Mouse (Mus musculus) liver, embryonic 16.5 days (tissue): Measurements from ENCODE around the gene Mylk3. TPM values are rescaled to one million over a fixed set of nuclear protein-coding genes. Genes with fewer than 3 reads are reported as not detected.

ENCODE experiments used
- ATAC-seq: fragments of 200-750 bp; cut with Nextera tagmentation; 2 replicates; pipeline ENCODE4 v1.8.0; 2017; ENCODE audit warnings: low read depth, mild to moderate bottlenecking, moderate number of reproducible peaks, moderate library complexity
- H3K27ac ChIP-seq: fragments of 300-500 bp; sonication (generic); 2 replicates; pipeline ENCODE4 v1.5.1; 2014; ENCODE audit warnings: mild to moderate bottlenecking, low read length
- H3K27me3 ChIP-seq: fragments of 300-500 bp; sonication (generic); 2 replicates; pipeline ENCODE4 v1.6.1; 2014; ENCODE audit warnings: low read depth, low read length, mixed read lengths; ENCODE audit not compliant: control insufficient read depth, insufficient read depth
- H3K36me3 ChIP-seq: fragments of 300-500 bp; sonication (generic); 2 replicates; pipeline ENCODE4 v1.6.1; 2014; ENCODE audit warnings: mild to moderate bottlenecking; ENCODE audit not compliant: control insufficient read depth, insufficient read depth
- H3K4me1 ChIP-seq: fragments of 300-500 bp; sonication (generic); 2 replicates; pipeline ENCODE4 v1.6.1; 2014; ENCODE audit warnings: low read depth, low read length, mixed read lengths; ENCODE audit not compliant: control insufficient read depth
- H3K4me2 ChIP-seq: fragments of 300-500 bp; sonication (generic); 2 replicates; pipeline ENCODE4 v1.6.1; 2014; ENCODE audit warnings: low read depth, low read length, mixed read lengths
- H3K4me3 ChIP-seq: fragments of 300-500 bp; sonication (generic); 2 replicates; pipeline ENCODE4 v1.5.1; 2014; ENCODE audit warnings: low read depth, mild to moderate bottlenecking, low read length
- H3K9ac ChIP-seq: fragments of 300-500 bp; sonication (generic); 2 replicates; pipeline ENCODE4 v1.6.1; 2014; ENCODE audit warnings: low read depth, low read length
- H3K9me3 ChIP-seq: fragments of 300-500 bp; sonication (generic); replicated peaks from 2 replicates; pipeline ENCODE4 v1.6.1; 2016; ENCODE audit warnings: low read length; ENCODE audit not compliant: control insufficient read depth
- WGBS: fragments of 180-500 bp; shearing (Covaris S2); extraction: QIAGEN DNeasy Blood & Tissue Kit; methylation state at CpG from one replicate; pipeline ENCODE4 v1.1.7; 2014; ENCODE audit not compliant: insufficient replicate concordance; 5-methylcytosine and 5-hydroxymethylcytosine counted together
- polyA plus RNA-seq: library from polyadenylated mRNA; unstranded; fragments of >200 nt; fragmentation: Nextera tagmentation; extraction: Ambion mirVana; gene quantifications from 2 replicates; pipeline ENCODE4 v1.2.1, GENCODE M21; 2015

Mylk3 gene
- polyA plus RNA-seq, 1 experiment from 2014 or later, result 66.3 TPM

- Histone ChIP-seq H3K9ac (peak overlapping the region; percentile 45), H3K4me2 (peak overlapping the region; percentile 49), H3K27me3 (no peaks in the 10 kb centered on the region), H3K36me3 (no peaks in the 10 kb centered on the region), H3K4me3 (peak overlapping the region; percentile 27; the same call in 1 of the 2 replicates), H3K4me1 (peaks cover 42% of the 10 kb centered on the region), H3K9me3 (no peaks in the 10 kb centered on the region), H3K27ac (peak overlapping the region; percentile 82)
- WGBS, result 29% methylated on average over 8 of the region's 8 CpGs
- ATAC-seq, result peak; percentile 74
These were observed 9.7 kb upstream of the Mylk3 start for GRCm38 (mm10) chr8:85395681-85396431.

- H3K9ac ChIP-seq, result no peak overlapping the region
- H3K27ac ChIP-seq, result no peak overlapping the region
- 12% methylated on average over 3 of the region's 3 CpGs for WGBS
- no peak for ATAC-seq
- no peaks in the 10 kb centered on the region for H3K36me3 ChIP-seq
- H3K9me3 ChIP-seq, result no peaks in the 10 kb centered on the region
- no peak overlapping the region for H3K4me3 ChIP-seq
- peaks cover 42% of the 10 kb centered on the region for H3K4me1 ChIP-seq
- no peak overlapping the region for H3K4me2 ChIP-seq
- H3K27me3 ChIP-seq, result no peaks in the 10 kb centered on the region
These were observed 8.9 kb upstream of the Mylk3 start for GRCm38 (mm10) chr8:85395017-85395416.

GRCm38 (mm10) chr8:85393199-85393598 lies 7.1 kb upstream of the Mylk3 start:
- Histone ChIP-seq H3K36me3 (no peaks in the 10 kb centered on the region), H3K9ac (no peak overlapping the region), H3K9me3 (no peaks in the 10 kb centered on the region), H3K4me2 (no peak overlapping the region), H3K27ac (no peak overlapping the region), H3K27me3 (no peaks in the 10 kb centered on the region), H3K4me1 (peaks cover 42% of the 10 kb centered on the region), H3K4me3 (no peak overlapping the region)
- 75% methylated on average over 6 of the region's 6 CpGs for WGBS
- no peak for ATAC-seq

GRCm38 (mm10) chr8:85391438-85391837 lies 5.3 kb upstream of the Mylk3 start:
- Histone ChIP-seq H3K27ac (no peak overlapping the region), H3K36me3 (no peaks in the 10 kb centered on the region), H3K4me3 (no peak overlapping the region), H3K27me3 (no peaks in the 10 kb centered on the region), H3K4me1 (peaks cover 29% of the 10 kb centered on the region), H3K4me2 (no peak overlapping the region), H3K9me3 (no peaks in the 10 kb centered on the region), H3K9ac (no peak overlapping the region)
- 22% methylated on average over 1 of the region's 1 CpGs for WGBS
- 0 out of 2 replicates have a peak, but pooled peaks have one; percentile 35 for ATAC-seq

GRCm38 (mm10) chr8:85381926-85382325 lies 4.2 kb downstream of the Mylk3 start:
- no peak for ATAC-seq
- peaks cover 39% of the 10 kb centered on the region for H3K4me1 ChIP-seq
- peak overlapping the region; percentile 98 for H3K27ac ChIP-seq
- 50% methylated on average over 4 of the region's 4 CpGs for WGBS
- H3K4me2 ChIP-seq, result peak overlapping the region; percentile 58
- H3K36me3 ChIP-seq, result no peaks in the 10 kb centered on the region
- no peaks in the 10 kb centered on the region for H3K9me3 ChIP-seq
- H3K9ac ChIP-seq, result peak overlapping the region; percentile 67
- H3K4me3 ChIP-seq, result peak overlapping the region; percentile 69
- no peaks in the 10 kb centered on the region for H3K27me3 ChIP-seq

GRCm38 (mm10) chr8:85380824-85381209 lies 5.3 kb downstream of the Mylk3 start:
- peak overlapping the region; percentile 73 for H3K9ac ChIP-seq
- peak; percentile 91 for ATAC-seq

GRCm38 (mm10) chr8:85380123-85380823 lies 5.9 kb downstream of the Mylk3 start:
- peak; percentile 24 for ATAC-seq
- Histone ChIP-seq H3K9me3 (no peaks in the 10 kb centered on the region), H3K4me2 (peak overlapping the region; percentile 58), H3K27me3 (no peaks in the 10 kb centered on the region), H3K4me1 (peaks cover 55% of the 10 kb centered on the region), H3K27ac (peak overlapping the region; percentile 98), H3K4me3 (peak overlapping the region; percentile 69), H3K9ac (peak overlapping the region; percentile 73), H3K36me3 (no peaks in the 10 kb centered on the region; the same call in 1 of the 2 replicates)
- 23% methylated on average over 10 of the region's 10 CpGs for WGBS

More at GRCm38 (mm10) chr8:85380824-85381209, 5.3 kb downstream of the Mylk3 start:
- 5% methylated on average over 8 of the region's 8 CpGs for WGBS
- Histone ChIP-seq H3K27ac (peak overlapping the region; percentile 98), H3K27me3 (no peaks in the 10 kb centered on the region), H3K36me3 (no peaks in the 10 kb centered on the region; the same call in 1 of the 2 replicates), H3K4me2 (peak overlapping the region; percentile 58), H3K4me3 (peak overlapping the region; percentile 69), H3K9me3 (no peaks in the 10 kb centered on the region), H3K4me1 (peaks cover 50% of the 10 kb centered on the region)

- H3K27ac ChIP-seq, result peak overlapping the region; percentile 98
- peak overlapping the region; percentile 69 for H3K4me3 ChIP-seq
- ATAC-seq, result peak; percentile 79
- no peaks in the 10 kb centered on the region for H3K9me3 ChIP-seq
- peak overlapping the region; percentile 73 for H3K9ac ChIP-seq
- H3K27me3 ChIP-seq, result no peaks in the 10 kb centered on the region
- peak overlapping the region; percentile 58 for H3K4me2 ChIP-seq
- 10% methylated on average over 2 of the region's 2 CpGs for WGBS
- H3K4me1 ChIP-seq, result peaks cover 61% of the 10 kb centered on the region
- no peaks in the 10 kb centered on the region; the same call in 1 of the 2 replicates for H3K36me3 ChIP-seq
These were observed 6.9 kb downstream of the Mylk3 start for GRCm38 (mm10) chr8:85379142-85379781.
